Mouse (Mus musculus) midbrain, postnatal 0 days (tissue): ENCODE data around the gene Zfp976. TPM values are rescaled to one million over a fixed set of nuclear protein-coding genes. Genes with fewer than 3 reads are reported as not detected.
"Not testable (repeated sequence)": the region's sequence is repeated elsewhere in the genome, so short reads cannot be mapped to it uniquely, and the experiment has no call there.

Experiments used
- ATAC-seq: fragments of 200-750 bp; cut with Nextera tagmentation; 2 replicates; pipeline ENCODE4 v1.8.0; 2017; ENCODE audit warnings: moderate number of reproducible peaks, mild to moderate bottlenecking, moderate TSS enrichment, moderate library complexity; ENCODE audit not compliant: low FRiP score
- DNase-seq: peaks from one replicate; pipeline ENCODE4 v3.0.0-alpha.2; 2015; ENCODE audit warnings: low spot score
- H3K27ac ChIP-seq: fragments of 300-500 bp; sonication (generic); 2 replicates; pipeline ENCODE4 v1.5.1; 2014; ENCODE audit warnings: low read depth, mild to moderate bottlenecking, low read length, mixed read lengths
- H3K27me3 ChIP-seq: fragments of 300-500 bp; sonication (generic); 2 replicates; pipeline ENCODE4 v1.6.1; 2014; ENCODE audit warnings: low read length, control low read depth, mixed read lengths; ENCODE audit not compliant: insufficient read depth
- H3K36me3 ChIP-seq: fragments of 300-500 bp; sonication (generic); 2 replicates; pipeline ENCODE4 v1.6.1; 2014; ENCODE audit warnings: low read length, control low read depth, mixed read lengths; ENCODE audit not compliant: insufficient read depth
- H3K4me1 ChIP-seq: fragments of 300-500 bp; sonication (generic); 2 replicates; pipeline ENCODE4 v1.6.1; 2014; ENCODE audit warnings: mild to moderate bottlenecking, control low read depth, antibody characterized with exemption, low read length, mixed read lengths; ENCODE audit not compliant: insufficient read depth
- H3K4me2 ChIP-seq: fragments of 300-500 bp; sonication (generic); 2 replicates; pipeline ENCODE4 v1.6.1; 2014; ENCODE audit warnings: low read depth, mild to moderate bottlenecking, low read length, mixed read lengths; ENCODE audit not compliant: poor library complexity, severe bottlenecking
- H3K4me3 ChIP-seq: fragments of 300-500 bp; sonication (generic); 2 replicates; pipeline ENCODE4 v1.5.1; 2014; ENCODE audit warnings: low read depth, mild to moderate bottlenecking, low read length, moderate library complexity
- H3K9ac ChIP-seq: fragments of 300-500 bp; sonication (generic); replicated peaks from 2 replicates; pipeline ENCODE4 v1.6.1; 2014; ENCODE audit warnings: mild to moderate bottlenecking, low read length, moderate library complexity, mixed read lengths; ENCODE audit not compliant: poor library complexity, severe bottlenecking
- H3K9me3 ChIP-seq: fragments of 300-500 bp; sonication (generic); 2 replicates; pipeline ENCODE4 v1.6.1; 2016; ENCODE audit warnings: low read length, control low read depth
- CTCF ChIP-seq: IDR thresholded peaks from 2 replicates; pipeline ENCODE4 v1.5.1; 2016; ENCODE audit warnings: antibody characterized with exemption, mild to moderate bottlenecking
- WGBS: fragments of 180-500 bp; shearing (Covaris S2); extraction: QIAGEN DNeasy Blood & Tissue Kit; methylation state at CpG from one replicate; pipeline ENCODE4 v1.1.7; 2014; 5-methylcytosine and 5-hydroxymethylcytosine counted together
- polyA plus RNA-seq: library from polyadenylated mRNA; unstranded; fragments of >200 nt; fragmentation: Nextera tagmentation; extraction: Ambion mirVana; gene quantifications from 2 replicates; pipeline ENCODE4 v1.2.1, GENCODE M21; 2015
- total RNA-seq: library from RNA; depleted of rRNA; stranded (reverse); fragments of >200 nt; gene quantifications from 2 replicates; pipeline ENCODE4 v1.2.3, GENCODE M21; 2014; rRNA removed

Gene Zfp976
- total RNA-seq (1.9 and 2.7 TPM in 2 replicates), polyA plus RNA-seq (1.8 and 2.5 TPM in 2 replicates)

GRCm38 (mm10) chr7:42642152-42643115 lies at the start of gene Zfp976:
TSS of gene Zfp976 (minus strand) at chr7:42642588.
- H3K4me2 ChIP-seq = peak within 1 kb of the TSS; percentile 41
- not testable (repeated sequence) for H3K4me1 ChIP-seq, H3K36me3 ChIP-seq, H3K9ac ChIP-seq, H3K27me3 ChIP-seq, H3K27ac ChIP-seq, H3K9me3 ChIP-seq
- H3K4me3 ChIP-seq = peak within 1 kb of the TSS; percentile 41
- WGBS = 4% methylated on average over 25 of the region's 25 CpGs
- peak; percentile 87 for ATAC-seq
- peak; percentile 6; the same call in 1 of the 2 replicates for TF ChIP-seq CTCF
- peak; percentile 76 for DNase-seq

- not testable (repeated sequence) for H3K4me2 ChIP-seq, H3K27me3 ChIP-seq, H3K4me3 ChIP-seq, ATAC-seq, DNase-seq, H3K9me3 ChIP-seq, H3K9ac ChIP-seq, H3K36me3 ChIP-seq, H3K4me1 ChIP-seq, H3K27ac ChIP-seq
- 94% methylated on average over 6 of the region's 6 CpGs for WGBS
Observed at GRCm38 (mm10) chr7:42680081-42680480, 37.7 kb upstream of the Zfp976 start.

- H3K27ac ChIP-seq, H3K9ac ChIP-seq, H3K4me3 ChIP-seq, ATAC-seq, H3K4me2 ChIP-seq, DNase-seq, H3K9me3 ChIP-seq, H3K4me1 ChIP-seq, H3K27me3 ChIP-seq, H3K36me3 ChIP-seq: not testable (repeated sequence)
Observed at GRCm38 (mm10) chr7:42679646-42680045, 37.3 kb upstream of the Zfp976 start.

GRCm38 (mm10) chr7:42660140-42660539 lies 17.8 kb upstream of the Zfp976 start:
- H3K27ac ChIP-seq, DNase-seq, H3K36me3 ChIP-seq, H3K27me3 ChIP-seq, ATAC-seq, H3K9ac ChIP-seq, H3K4me1 ChIP-seq, H3K4me3 ChIP-seq, H3K4me2 ChIP-seq: not testable (repeated sequence)
- WGBS = 70% methylated on average over 5 of the region's 5 CpGs
- 0 out of 2 replicates have a peak, but pooled peaks cover 11% of the 10 kb centered on the region for H3K9me3 ChIP-seq

GRCm38 (mm10) chr7:42655211-42655610 lies 12.8 kb upstream of the Zfp976 start:
- not testable (repeated sequence) for H3K9ac ChIP-seq, H3K36me3 ChIP-seq, DNase-seq, H3K4me3 ChIP-seq, H3K4me1 ChIP-seq, H3K4me2 ChIP-seq, ATAC-seq, H3K27me3 ChIP-seq, H3K27ac ChIP-seq
- H3K9me3 ChIP-seq = 0 out of 2 replicates have a peak, but pooled peaks cover 10% of the 10 kb centered on the region
- 66% methylated on average over 2 of the region's 2 CpGs for WGBS

- not testable (repeated sequence) for ATAC-seq, DNase-seq, H3K9ac ChIP-seq, H3K4me1 ChIP-seq, H3K27ac ChIP-seq, H3K9me3 ChIP-seq, H3K36me3 ChIP-seq, H3K27me3 ChIP-seq
- 19% methylated on average over 3 of the region's 3 CpGs for WGBS
- peak overlapping the region; percentile 41 for H3K4me2 ChIP-seq
- H3K4me3 ChIP-seq = peak overlapping the region; percentile 41
Observed at GRCm38 (mm10) chr7:42643120-42643620, 782 bp upstream of the Zfp976 start.

GRCm38 (mm10) chr7:42631031-42631430 lies 11.4 kb downstream of the Zfp976 start:
- not testable (repeated sequence) for H3K27me3 ChIP-seq, H3K9me3 ChIP-seq, H3K4me3 ChIP-seq, H3K9ac ChIP-seq, H3K4me1 ChIP-seq, DNase-seq, H3K27ac ChIP-seq, ATAC-seq, H3K4me2 ChIP-seq, H3K36me3 ChIP-seq

GRCm38 (mm10) chr7:42595666-42596065 lies 46.7 kb downstream of the Zfp976 start:
- H3K9me3 ChIP-seq = peaks cover 36% of the 10 kb centered on the region; the same call in 1 of the 2 replicates
- not testable (repeated sequence) for H3K4me3 ChIP-seq, H3K9ac ChIP-seq, H3K4me1 ChIP-seq, H3K36me3 ChIP-seq, H3K27me3 ChIP-seq, H3K4me2 ChIP-seq, ATAC-seq, H3K27ac ChIP-seq, DNase-seq
